ENCODE assay signal across 24 mouse cellular contexts in genomic region chr8:115830012-115830662, GRCm38 (mm10).
DNase-seq lines count a peak whose midpoint lies in the region; ATAC-seq and TF ChIP-seq lines count a peak whose summit lies in the region.
"Had no signal": no experiment of that assay in that cellular context is flagged by ENCODE, and none has a peak within 500 bp of the region (broad histone marks: within the 10 kb centered on the region; RNA-seq: fewer than 3 reads in every experiment).

No protein-coding gene starts in this region.

- no peak for TF ChIP-seq EP300 in stomach, postnatal 0 days (optimal IDR thresholded peaks at IDR 0.05)

- peak; percentile 78 for ATAC-seq in liver, embryonic 16.5 days (ENCODE audit: low read depth)
- ATAC-seq in stomach, postnatal 0 days (ENCODE audit: low FRiP score, low TSS enrichment): peak; percentile 82; the same call in 1 of the 2 replicates
- ATAC-seq: forebrain, embryonic 14.5 days; hindbrain, postnatal 0 days had no signal

- H3K27me3 ChIP-seq in liver, embryonic 16.5 days (ENCODE audit: control insufficient read depth, insufficient read depth, low read depth, low read length): no peaks in the 10 kb centered on the region
- H3K27me3 ChIP-seq in kidney, adult 2 months (replicated peaks; ENCODE audit: control insufficient read depth, insufficient read depth, low read length): no peaks in the 10 kb centered on the region
- no peaks in the 10 kb centered on the region for H3K27me3 ChIP-seq in stomach, postnatal 0 days (ENCODE audit: control insufficient read depth, insufficient read depth, low read length)
- H3K27me3 ChIP-seq: limb, embryonic 12.5 days; liver, embryonic 15.5 days; neural tube, embryonic 15.5 days had no signal

- TF ChIP-seq POLR2A in kidney, adult 2 months (IDR thresholded peaks at IDR 0.05; ENCODE audit: low read depth, low read length): no peak

- H3K36me3 ChIP-seq in liver, embryonic 16.5 days (ENCODE audit: control insufficient read depth, insufficient read depth): no peaks in the 10 kb centered on the region
- no peaks in the 10 kb centered on the region for H3K36me3 ChIP-seq in kidney, adult 2 months (ENCODE audit: control insufficient read depth, insufficient read depth, low read length)
- H3K36me3 ChIP-seq in stomach, postnatal 0 days (ENCODE audit: control insufficient read depth, insufficient read depth, low read length): no peaks in the 10 kb centered on the region
- H3K36me3 ChIP-seq: hindbrain, embryonic 10.5 days; limb, embryonic 12.5 days; liver, embryonic 15.5 days; neural tube, embryonic 15.5 days had no signal

- TF ChIP-seq CTCF in kidney, adult 2 months (conservative IDR thresholded peaks at IDR 0.05; ENCODE audit: insufficient read depth, insufficient read length, low read depth, low read length): no peak
- TF ChIP-seq CTCF in stomach, postnatal 0 days (IDR thresholded peaks at IDR 0.05; ENCODE audit: low read depth): no peak

- H3K27ac ChIP-seq in liver, embryonic 16.5 days (ENCODE audit: low read length): no peak overlapping the region
- H3K27ac ChIP-seq in kidney, adult 2 months (ENCODE audit: insufficient read depth, low read depth, low read length): peak overlapping the region; percentile 98
- no peak overlapping the region for H3K27ac ChIP-seq in stomach, postnatal 0 days (replicated peaks)
- H3K27ac ChIP-seq: gastrocnemius, adult 2 months; hindbrain, embryonic 10.5 days; hindbrain, postnatal 0 days; limb, embryonic 12.5 days; liver, embryonic 15.5 days; neural tube, embryonic 15.5 days had no signal

- no peaks in the 10 kb centered on the region for H3K9me3 ChIP-seq in liver, embryonic 16.5 days (replicated peaks; ENCODE audit: control insufficient read depth, low read length)
- no peaks in the 10 kb centered on the region for H3K9me3 ChIP-seq in stomach, postnatal 0 days (ENCODE audit: control insufficient read depth, low read length)
- H3K9me3 ChIP-seq: hindbrain, embryonic 10.5 days; limb, embryonic 12.5 days; liver, embryonic 15.5 days; neural tube, embryonic 15.5 days had no signal

- H3K4me3 ChIP-seq in liver, embryonic 16.5 days (ENCODE audit: low read depth, low read length): no peak overlapping the region
- H3K4me3 ChIP-seq in kidney, adult 2 months (ENCODE audit: insufficient read depth, low read depth, low read length): no peak overlapping the region
- no peak overlapping the region for H3K4me3 ChIP-seq in stomach, postnatal 0 days (ENCODE audit: low read depth, low read length)
- H3K4me3 ChIP-seq: gastrocnemius, adult 2 months; hindbrain, embryonic 10.5 days; limb, embryonic 12.5 days; liver, embryonic 15.5 days; neural tube, embryonic 15.5 days had no signal

- no peak overlapping the region for H3K4me2 ChIP-seq in liver, embryonic 16.5 days (ENCODE audit: low read depth, low read length)
- no peak overlapping the region for H3K4me2 ChIP-seq in stomach, postnatal 0 days (replicated peaks; ENCODE audit: low read depth)
- H3K4me2 ChIP-seq: heart, embryonic 11.5 days; limb, embryonic 12.5 days; liver, embryonic 15.5 days; midbrain, embryonic 11.5 days; neural tube, embryonic 15.5 days had no signal

- WGBS in liver, embryonic 16.5 days (ENCODE audit: insufficient replicate concordance): 33% methylated on average over 4 of the region's 4 CpGs
- WGBS in kidney, adult 2 months: 42% methylated on average over 4 of the region's 4 CpGs
- WGBS in stomach, postnatal 0 days: 35% methylated on average over 4 of the region's 4 CpGs

- no peak for DNase-seq in liver
- peak; percentile 89 for DNase-seq in kidney, adult 2 months
- DNase-seq in kidney, postnatal 10 days: peak; percentile 30
- peak; percentile 33 for DNase-seq in stomach, postnatal 0 days (ENCODE audit: low spot score)
- DNase-seq in adrenal gland, postnatal 14 days: no peak
- DNase-seq in layer of hippocampus, adult 8-10 months (ENCODE audit: low spot score in 2 of 2): no peak
- DNase-seq: adrenal gland, postnatal 10 days; cerebellum, adult 8-10 months; gastrocnemius, adult 2 months; layer of hippocampus, postnatal 36 days; lung, postnatal 10 days; right cerebral cortex, adult 18-20 months; right cerebral cortex, postnatal 4 days; thymus, adult 2 months; thymus, postnatal 4 days had no signal

- H3K9ac ChIP-seq in liver, embryonic 16.5 days (ENCODE audit: low read depth, low read length): no peak overlapping the region
- no peak overlapping the region for H3K9ac ChIP-seq in stomach, postnatal 0 days (ENCODE audit: low read length)
- H3K9ac ChIP-seq: limb, embryonic 12.5 days; liver, embryonic 15.5 days; neural tube, embryonic 15.5 days had no signal

- no peaks in the 10 kb centered on the region for H3K4me1 ChIP-seq in liver, embryonic 16.5 days (ENCODE audit: control insufficient read depth, low read depth, low read length)
- peaks cover 32% of the 10 kb centered on the region; the same call in 1 of the 2 replicates for H3K4me1 ChIP-seq in kidney, adult 2 months (ENCODE audit: control insufficient read depth, insufficient read depth, low read length)
- H3K4me1 ChIP-seq in stomach, postnatal 0 days (replicated peaks; ENCODE audit: control insufficient read depth, insufficient read depth): no peaks in the 10 kb centered on the region
- H3K4me1 ChIP-seq: hindbrain, embryonic 10.5 days; liver, embryonic 15.5 days; neural tube, embryonic 15.5 days had no signal

Comparison
In these comparisons a context has a peak if more than half of its experiments do, and no peak if none do; other contexts are left out.
1. DNase-seq: peak in kidney, adult 2 months (single experiment), kidney, postnatal 10 days (single experiment) and stomach, postnatal 0 days (single experiment); none in liver (single experiment), adrenal gland, postnatal 14 days (single experiment) and layer of hippocampus, adult 8-10 months (0 of 2).